Mouse (Mus musculus) heart, embryonic 12.5 days (tissue): ENCODE measurements at regions not wholly inside any gene's neighbourhood (a gene's known extent, or its start where the extent isn't known, plus 50 kb on each side); places are given as distances from the start of the nearest gene placed in this dataset.

Experiments used
- ATAC-seq: fragments of 200-750 bp; cut with Nextera tagmentation; 2 replicates; pipeline ENCODE4 v1.8.0; 2017; ENCODE audit warnings: moderate TSS enrichment, moderate library complexity; ENCODE audit not compliant: insufficient number of reproducible peaks, low FRiP score
- H3K27ac ChIP-seq: fragments of 300-500 bp; sonication (generic); 2 replicates; pipeline ENCODE4 v1.5.1; 2016; ENCODE audit warnings: mild to moderate bottlenecking, moderate library complexity; ENCODE audit not compliant: poor library complexity, severe bottlenecking
- H3K27me3 ChIP-seq: fragments of 300-500 bp; sonication (generic); replicated peaks from 2 replicates; pipeline ENCODE4 v1.6.1; 2016; ENCODE audit warnings: mild to moderate bottlenecking, moderate library complexity
- H3K36me3 ChIP-seq: fragments of 300-500 bp; sonication (generic); 2 replicates; pipeline ENCODE4 v1.6.1; 2016; ENCODE audit warnings: mild to moderate bottlenecking, moderate library complexity
- H3K4me1 ChIP-seq: fragments of 300-500 bp; sonication (generic); replicated peaks from 2 replicates; pipeline ENCODE4 v1.6.1; 2016; ENCODE audit warnings: mild to moderate bottlenecking
- H3K4me2 ChIP-seq: fragments of 300-500 bp; sonication (generic); 2 replicates; pipeline ENCODE4 v1.6.1; 2016; ENCODE audit warnings: mild to moderate bottlenecking, moderate library complexity
- H3K4me3 ChIP-seq: fragments of 300-500 bp; sonication (generic); 2 replicates; pipeline ENCODE4 v1.5.1; 2016; ENCODE audit warnings: mild to moderate bottlenecking
- H3K9ac ChIP-seq: fragments of 300-500 bp; sonication (generic); 2 replicates; pipeline ENCODE4 v1.6.1; 2016; ENCODE audit warnings: mild to moderate bottlenecking, moderate library complexity
- H3K9me3 ChIP-seq: fragments of 300-500 bp; sonication (generic); replicated peaks from 2 replicates; pipeline ENCODE4 v1.6.1; 2016; ENCODE audit warnings: mild to moderate bottlenecking, moderate library complexity
- WGBS: fragments of 180-500 bp; shearing (Covaris S2); methylation state at CpG from one replicate; pipeline ENCODE4 v1.1.7; 2016; 5-methylcytosine and 5-hydroxymethylcytosine counted together

- 78% methylated on average over 10 of the region's 10 CpGs for WGBS
- Histone ChIP-seq H3K4me3 (no peak overlapping the region), H3K27ac (no peak overlapping the region), H3K9me3 (no peaks in the 10 kb centered on the region), H3K27me3 (no peaks in the 10 kb centered on the region), H3K4me1 (no peaks in the 10 kb centered on the region), H3K9ac (no peak overlapping the region), H3K4me2 (no peak overlapping the region), H3K36me3 (no peaks in the 10 kb centered on the region)
- no peak for ATAC-seq
Measured at GRCm38 (mm10) chr9:100252409-100252808, 234.2 kb downstream of the Il20rb start.
